Mouse (Mus musculus): Measurements from ENCODE around the gene Sema6b. TPM values are rescaled to one million over a fixed set of nuclear protein-coding genes. Genes with fewer than 3 reads are reported as not detected.

Sema6b gene
- total RNA-seq (2021), result 100 to 1,000 TPM; 119 to 123 TPM

DNA sequence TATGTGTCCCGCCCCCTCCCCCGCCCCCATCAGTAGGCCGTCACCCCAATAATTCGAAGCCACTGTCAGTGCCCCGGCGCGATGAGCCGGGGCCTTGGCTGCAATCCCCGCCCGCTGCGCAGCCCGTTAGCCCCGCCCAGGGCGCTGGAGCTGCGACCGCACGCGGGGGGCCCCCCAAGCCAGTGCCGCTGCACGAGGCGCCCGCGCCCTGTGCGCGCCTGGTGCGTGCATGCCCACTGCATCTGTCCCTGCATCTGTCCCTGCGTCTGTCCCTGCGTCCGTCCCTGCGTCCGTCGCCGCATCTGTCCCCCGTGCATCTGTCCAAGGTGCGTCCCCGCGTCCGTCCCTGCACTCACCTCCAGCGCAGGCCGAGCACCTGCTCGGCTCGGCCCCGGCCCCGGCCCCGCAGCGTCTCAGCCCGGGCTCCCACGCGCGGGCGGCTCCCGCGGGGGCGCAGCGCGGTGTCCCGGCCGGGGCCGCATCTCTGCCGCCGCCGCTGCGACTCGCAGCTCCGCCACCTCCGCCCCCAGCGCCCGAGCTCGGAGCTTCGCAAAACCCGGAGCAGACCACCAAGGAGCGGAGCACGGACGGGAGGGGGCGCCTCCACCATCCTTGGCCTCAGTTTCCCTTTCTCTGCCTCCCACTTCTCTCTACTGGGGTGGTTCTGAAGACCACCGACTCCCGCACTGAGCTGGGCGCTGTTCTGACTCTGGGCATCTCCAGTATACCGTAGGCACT lies at the start of gene Sema6b:
Gene Sema6b (minus strand): TSS at position 486 of the 738 bp plus-strand sequence.
- peak in 1 of 2 experiments; percentile 89 for DNase-seq (ENCODE audit: extremely low spot score in 1 of 2, low spot score in 2 of 2)
- intact Hi-C loops (cut with DNase I), result no loop called here

DNA sequence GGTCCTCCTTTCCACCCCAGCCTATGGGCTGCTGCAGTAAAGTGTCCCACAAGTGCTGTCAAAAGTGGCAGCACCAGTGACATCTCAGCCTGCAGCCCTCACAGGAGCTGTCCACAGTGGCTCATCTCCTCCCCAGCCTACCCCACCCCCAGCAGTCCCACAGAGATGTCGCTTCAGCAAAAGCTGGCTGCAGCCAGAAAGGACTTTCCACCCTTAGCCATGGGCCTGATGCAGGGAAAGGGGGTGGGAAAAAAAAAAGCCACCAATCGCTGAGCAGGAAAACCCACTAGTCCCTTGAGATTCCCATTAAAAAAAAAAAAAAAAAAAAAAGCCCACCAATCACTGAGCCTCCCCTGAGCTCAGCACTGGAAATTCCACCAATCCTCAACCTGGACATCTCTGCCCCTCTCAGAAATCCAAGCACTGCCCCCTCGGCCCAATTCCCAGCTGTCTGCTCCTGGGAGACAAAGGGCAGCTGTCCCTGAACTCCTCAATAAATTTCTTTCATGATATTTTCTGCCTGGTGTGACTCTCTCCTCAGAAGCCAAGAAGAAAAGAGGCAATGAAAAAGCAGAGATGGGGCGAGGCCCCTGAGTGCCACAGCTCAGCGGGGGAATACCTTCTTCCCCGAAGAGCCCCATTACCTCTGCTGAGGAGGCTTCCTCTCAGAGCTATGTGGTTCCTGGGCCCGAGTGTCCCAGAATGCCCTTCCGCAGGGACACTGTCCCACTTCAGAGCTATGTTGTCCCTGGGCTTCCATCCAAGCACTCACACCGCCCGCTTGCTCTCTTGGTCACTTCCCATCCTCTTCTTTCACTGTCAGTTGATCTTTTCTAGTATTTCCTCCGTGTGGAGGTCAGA lies 45.4 kb upstream of the Sema6b start:
- peak; percentile 54 to 75 for DNase-seq (ENCODE audit: extremely low spot score in 1 of 2, low spot score in 2 of 2)
- intact Hi-C loops (cut with DNase I), result no loop called here

DNA sequence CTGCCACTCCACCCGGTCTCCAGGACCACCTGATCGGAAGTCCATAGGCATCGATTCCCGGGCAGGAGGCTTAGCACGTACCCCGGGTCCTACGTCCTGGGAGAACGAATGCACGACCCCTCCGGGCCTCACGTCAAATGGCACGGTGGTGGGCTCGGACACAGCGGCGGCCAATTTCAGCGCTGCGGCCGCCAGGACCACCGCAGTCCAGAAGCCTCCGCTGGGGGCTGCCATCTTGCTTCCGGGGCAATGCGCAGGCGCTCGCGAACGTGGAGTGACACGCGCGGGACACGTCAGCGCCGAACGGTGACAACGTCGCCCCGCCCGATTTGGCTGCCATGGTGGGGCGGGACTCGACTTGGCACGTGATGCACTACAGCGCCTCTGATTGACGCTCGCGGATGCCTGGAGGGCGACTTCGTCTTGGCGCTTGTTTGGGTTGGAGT lies 43.5 kb upstream of the Sema6b start, which contains the start of gene Mydgf:
Gene Mydgf (minus strand): TSS at position 263 of the 446 bp plus-strand sequence.
- DNase-seq (ENCODE audit: extremely low spot score in 1 of 2, low spot score in 2 of 2), result peak; percentile 95 to 98
- intact Hi-C loops (cut with DNase I), result no loop called here

DNA sequence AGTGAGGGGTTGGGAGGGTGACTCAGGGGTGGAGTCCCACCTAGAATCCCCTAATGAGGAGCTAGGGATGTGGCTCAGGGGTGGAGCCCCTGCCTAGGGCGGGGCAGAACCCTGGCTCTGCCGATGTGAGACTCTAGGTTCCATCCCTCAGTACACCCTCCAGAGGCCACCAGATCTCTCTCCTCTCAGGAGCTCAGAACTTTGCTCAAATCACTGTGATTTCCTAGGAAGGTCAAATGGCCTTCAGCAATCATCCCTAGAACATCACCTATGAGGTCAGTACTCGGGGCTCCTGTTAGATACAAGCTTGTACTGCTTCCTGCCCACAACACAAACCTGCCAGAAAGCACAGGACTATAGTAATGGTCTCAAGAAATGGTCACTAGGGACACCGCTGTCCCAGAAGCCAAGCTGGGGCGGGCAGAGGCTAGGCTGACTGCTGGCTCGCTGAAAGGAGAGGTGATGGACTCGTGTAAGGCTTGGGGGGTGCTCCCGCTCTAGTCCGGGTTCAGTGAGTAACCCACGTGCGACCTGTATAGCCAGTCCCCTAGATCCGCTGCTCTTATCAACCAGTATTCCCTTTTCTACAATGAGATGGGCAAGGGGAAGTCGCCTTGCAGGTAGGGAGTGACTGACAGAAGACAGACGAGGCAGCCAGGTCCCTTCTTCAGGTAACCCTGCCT lies 43.0 kb upstream of the Sema6b start:
- DNase-seq (ENCODE audit: extremely low spot score in 1 of 2, low spot score in 2 of 2), result no peak
- intact Hi-C loops (cut with DNase I), result no loop called here

DNA sequence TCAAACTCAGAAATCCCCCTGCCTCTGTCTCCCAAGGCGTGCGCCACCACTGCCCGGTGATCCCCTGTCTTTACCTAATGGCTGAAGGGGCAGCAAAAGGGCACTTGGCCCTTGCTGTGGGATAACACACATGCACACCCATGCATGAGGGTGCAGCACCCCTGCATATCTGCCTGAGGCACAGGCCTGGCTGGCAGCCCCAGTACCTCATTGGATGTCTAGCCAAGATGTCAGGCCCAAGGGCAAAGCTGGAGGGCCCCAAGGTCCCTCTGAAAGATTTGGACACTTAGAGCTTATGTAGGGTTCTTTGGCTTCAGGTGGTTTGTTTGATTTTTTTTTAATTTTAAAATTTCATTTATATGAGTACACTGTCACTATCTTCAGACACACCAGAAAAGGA lies 35.3 kb upstream of the Sema6b start:
- DNase-seq (ENCODE audit: extremely low spot score in 1 of 2, low spot score in 2 of 2), result no peak
- intact Hi-C loops (cut with DNase I), result no loop called here

DNA sequence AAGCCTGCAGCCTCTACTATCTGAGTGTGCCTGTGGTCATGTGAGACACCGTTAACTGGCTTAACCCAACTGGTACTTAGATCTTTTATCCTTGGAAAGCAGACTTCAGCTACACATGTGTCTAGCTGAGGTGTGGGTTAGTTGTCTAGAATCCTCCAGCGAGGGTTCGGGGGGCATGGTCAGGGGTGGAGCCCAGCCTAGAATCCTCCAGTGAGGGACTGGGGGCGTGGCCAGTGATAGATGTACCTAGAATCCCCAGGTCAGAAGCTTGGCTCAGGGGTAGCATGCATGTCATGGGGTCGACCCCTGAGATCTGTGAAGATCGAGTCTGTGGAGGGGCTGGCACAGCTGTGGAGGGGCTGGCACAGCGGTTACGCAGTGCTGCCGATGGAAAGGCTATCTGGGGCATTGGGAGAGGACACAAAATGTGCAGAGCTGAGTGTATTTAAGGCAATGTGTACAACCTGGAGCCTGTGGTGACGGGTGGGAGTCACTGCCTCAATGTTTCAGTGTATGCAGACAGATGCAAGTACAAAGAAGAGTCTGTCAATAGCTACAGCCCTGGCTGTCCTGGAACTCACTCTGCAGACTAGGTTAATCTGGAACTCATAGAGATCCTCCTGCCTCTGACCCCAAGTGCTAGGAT lies 33.4 kb upstream of the Sema6b start:
- DNase-seq (ENCODE audit: extremely low spot score in 1 of 2, low spot score in 2 of 2), result no peak
- intact Hi-C loops (cut with DNase I), result no loop called here

DNA sequence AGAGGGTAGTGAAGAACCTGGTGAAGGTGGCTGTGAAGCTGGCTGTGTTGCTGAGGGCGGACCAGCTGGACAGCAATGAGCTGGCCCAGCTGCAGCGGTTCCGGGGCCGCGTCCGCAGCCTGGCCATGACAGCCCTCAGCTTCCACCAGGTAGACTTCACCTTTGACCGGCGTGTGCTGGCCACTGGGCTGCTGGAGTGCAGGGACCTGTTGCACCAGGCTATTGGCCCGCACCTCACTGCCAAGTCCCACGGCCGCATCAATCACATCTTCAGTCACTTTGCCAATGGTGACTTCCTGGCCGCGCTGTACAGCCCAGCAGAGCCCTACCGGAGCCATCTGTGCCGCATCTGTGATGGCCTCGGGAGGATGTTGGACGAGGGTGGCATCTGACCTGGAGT lies 31.7 kb upstream of the Sema6b start:
- intact Hi-C loops (cut with DNase I), result no loop called here
- no peak for DNase-seq (ENCODE audit: extremely low spot score in 1 of 2, low spot score in 2 of 2)

DNA sequence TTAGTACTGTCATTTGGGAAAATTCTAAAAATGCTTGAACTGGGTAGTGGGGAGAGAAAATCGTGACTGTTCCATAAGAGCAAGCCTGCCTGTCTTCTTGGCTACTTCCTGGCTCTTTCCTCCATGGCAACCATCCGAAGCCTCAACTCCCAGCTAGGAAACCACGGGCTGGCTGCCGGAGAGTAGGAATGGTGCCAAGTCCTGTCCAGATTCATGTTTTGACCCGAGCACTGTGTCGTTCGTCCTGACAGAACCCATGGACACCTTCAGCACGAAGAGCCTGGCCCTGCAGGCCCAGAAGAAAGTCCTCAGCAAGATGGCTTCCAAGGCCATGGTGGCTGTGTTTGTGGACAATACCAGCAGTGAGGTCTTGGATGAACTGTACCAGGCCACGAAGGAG lies 31.3 kb upstream of the Sema6b start:
- DNase-seq (ENCODE audit: extremely low spot score in 1 of 2, low spot score in 2 of 2), result no peak
- intact Hi-C loops (cut with DNase I), result no loop called here

DNA sequence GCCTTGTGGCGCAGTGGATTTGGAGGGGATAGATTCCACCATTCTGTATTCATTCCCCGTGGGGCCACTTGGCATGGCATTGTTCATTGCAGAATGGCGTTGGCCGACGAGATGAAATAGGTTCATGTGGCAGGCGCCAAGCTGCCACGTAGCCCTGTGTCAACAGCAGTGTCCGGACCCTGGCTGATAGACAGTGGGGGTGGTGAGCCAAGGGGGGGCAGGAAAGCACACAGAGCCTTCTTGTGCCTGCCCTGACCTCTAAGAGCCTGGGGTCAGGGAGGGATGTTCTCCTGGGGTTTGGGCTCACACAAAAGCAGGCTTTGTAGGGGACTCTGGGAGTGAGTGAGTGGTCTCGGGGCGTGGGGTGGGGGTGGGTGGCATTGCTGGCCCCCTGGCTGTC lies 30.5 kb upstream of the Sema6b start:
- intact Hi-C loops (cut with DNase I), result no loop called here
- no peak for DNase-seq (ENCODE audit: extremely low spot score in 1 of 2, low spot score in 2 of 2)

DNA sequence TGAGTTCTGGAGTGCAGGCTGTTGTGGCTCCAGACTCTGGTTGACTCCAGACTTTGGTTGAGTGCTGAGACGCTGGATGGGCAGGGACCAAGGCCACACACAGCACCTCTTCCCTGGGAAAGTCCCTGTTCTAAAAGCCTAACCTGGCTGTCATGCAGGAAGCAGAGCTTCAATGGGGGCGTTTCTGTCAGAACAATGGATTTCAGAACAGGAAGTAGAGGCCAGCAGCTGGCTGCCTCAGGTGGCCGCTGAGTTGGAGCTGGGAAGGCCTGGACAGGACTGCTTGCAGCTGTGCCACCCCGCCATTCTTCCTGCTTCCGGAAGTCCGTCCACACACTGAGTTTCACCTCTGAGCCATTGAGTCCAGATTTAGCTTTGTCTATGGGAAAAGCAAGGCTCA lies 29.7 kb upstream of the Sema6b start:
- DNase-seq (ENCODE audit: extremely low spot score in 1 of 2, low spot score in 2 of 2), result peak in 1 of 2 experiments; percentile 72
- intact Hi-C loops (cut with DNase I), result no loop called here

DNA sequence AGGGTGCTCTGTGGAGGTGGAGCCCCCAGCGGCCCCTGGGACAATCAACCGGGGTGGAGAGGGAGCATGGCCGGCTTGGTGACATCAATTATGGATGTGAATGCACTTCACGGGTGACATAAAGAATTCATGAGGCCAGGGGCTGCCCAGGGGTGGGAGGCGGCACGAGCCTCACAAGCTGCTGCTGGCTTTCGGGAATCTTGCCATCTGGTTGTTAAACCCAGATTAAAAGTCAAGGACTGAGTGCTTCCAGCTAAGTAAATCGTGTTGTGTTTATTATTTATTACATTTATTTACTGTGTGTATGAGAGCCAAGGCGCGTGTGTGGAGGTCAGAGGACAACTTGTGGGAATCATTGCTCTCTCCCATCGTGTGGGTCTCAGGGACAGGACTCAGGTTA lies 25.5 kb upstream of the Sema6b start:
- DNase-seq (ENCODE audit: extremely low spot score in 1 of 2, low spot score in 2 of 2), result no peak
- intact Hi-C loops (cut with DNase I), result no loop called here

DNA sequence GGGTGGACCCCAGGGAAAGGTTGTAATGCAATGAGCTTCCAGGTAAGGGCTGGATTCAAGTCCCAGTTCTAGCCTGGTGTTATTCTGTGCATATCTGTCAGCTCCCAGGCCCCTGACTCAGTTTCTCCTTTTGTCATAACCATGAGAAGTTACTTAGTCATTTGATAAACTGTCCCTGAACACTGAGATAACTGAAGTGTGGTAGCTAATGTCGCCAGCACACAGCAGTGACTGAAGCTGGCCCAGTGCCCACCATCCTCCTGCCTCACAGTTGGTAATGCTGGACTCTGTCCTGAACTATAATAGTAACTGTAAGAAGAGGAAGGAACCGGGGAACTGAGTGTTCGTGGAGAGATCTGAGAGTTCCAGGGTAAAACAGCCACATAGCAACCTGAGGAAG lies 24.4 kb upstream of the Sema6b start:
- DNase-seq (ENCODE audit: extremely low spot score in 1 of 2, low spot score in 2 of 2), result no peak

DNA sequence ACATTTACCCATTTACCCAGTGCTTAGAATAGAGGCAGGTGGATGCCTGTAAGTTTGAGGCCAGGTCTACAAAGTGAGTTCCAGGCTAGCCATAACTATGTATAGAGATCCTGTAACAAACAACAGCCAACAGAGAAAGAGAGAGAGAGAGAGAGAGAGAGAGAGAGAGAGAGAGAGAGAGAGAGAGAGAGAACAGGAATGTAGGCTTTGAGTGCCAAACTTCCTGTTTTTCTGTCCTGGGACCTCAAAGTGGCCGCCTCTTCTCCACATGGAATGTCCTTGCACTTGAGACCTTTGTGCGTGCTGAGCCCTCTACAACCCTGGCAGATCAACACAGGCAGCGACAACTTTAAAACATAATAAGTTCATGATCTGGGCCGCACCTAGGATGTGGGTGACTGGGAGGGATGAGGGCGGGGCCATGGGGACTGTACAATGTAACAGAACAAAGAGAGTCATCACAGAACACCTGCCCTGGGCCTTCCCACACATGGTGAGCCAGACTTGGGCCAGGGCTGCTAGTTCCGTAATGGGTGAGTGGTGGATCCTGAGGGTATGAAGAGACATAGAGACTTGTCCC lies 23.5 kb upstream of the Sema6b start:
- DNase-seq (ENCODE audit: extremely low spot score in 1 of 2, low spot score in 2 of 2), result no peak
- intact Hi-C loops (cut with DNase I), result no loop called here

More for the DNA sequence above, 24.4 kb upstream of the Sema6b start:
- intact Hi-C loops (cut with DNase I), result no loop called here

DNA sequence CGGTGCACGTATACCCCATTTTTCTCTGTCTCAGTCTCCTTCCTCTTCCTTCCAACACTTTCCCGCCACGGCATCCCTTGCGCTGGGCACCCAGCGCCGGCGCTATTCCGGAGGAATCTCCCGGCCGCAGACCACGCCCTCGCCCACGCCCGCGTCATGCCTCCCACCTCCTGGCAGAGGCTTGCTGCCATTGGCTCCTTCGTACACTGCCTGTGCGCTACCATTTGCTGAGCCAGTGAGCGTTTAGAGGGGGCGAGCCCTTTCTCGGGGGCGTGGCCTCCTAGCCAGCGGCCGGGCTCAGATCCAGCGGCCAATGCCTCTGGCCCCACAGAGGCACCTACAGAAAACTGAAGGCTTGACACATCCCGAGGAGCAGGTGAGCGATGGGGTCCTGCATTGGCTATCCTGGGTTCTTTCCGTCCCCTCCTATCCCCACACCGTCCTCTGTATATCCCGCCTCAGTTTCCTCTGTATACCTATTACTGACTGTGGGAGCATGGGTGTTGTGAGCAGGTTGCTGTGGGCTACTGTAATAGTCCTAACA lies 22.2 kb upstream of the Sema6b start, which contains the start of gene Tnfaip8l1:
Gene Tnfaip8l1 (plus strand): TSS at position 247 of the 544 bp plus-strand sequence.
- DNase-seq (ENCODE audit: extremely low spot score in 1 of 2, low spot score in 2 of 2), result peak; percentile 95 to 98
- intact Hi-C loops (cut with DNase I), result no loop called here

DNA sequence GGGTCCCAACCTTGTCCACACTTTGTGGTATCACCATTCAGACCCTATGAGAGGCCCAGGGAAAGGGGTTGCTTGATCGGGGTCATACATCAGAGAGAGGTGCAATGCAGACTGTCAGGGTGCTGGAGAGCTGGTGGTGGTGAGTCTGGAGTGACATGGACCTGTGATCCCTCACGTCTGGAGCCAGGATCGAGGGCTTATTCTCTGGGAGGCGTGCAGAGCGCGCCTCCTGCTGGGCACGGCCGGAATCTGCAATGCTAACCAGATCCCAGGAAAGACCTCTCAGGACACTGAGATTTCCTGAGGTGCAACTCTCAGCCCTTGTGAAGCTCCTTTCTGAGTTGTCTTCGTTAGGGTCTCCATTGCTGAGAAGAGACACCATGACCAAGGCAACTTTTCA lies 19.6 kb upstream of the Sema6b start:
- intact Hi-C loops (cut with DNase I), result no loop called here
- DNase-seq (ENCODE audit: extremely low spot score in 1 of 2, low spot score in 2 of 2), result no peak

DNA sequence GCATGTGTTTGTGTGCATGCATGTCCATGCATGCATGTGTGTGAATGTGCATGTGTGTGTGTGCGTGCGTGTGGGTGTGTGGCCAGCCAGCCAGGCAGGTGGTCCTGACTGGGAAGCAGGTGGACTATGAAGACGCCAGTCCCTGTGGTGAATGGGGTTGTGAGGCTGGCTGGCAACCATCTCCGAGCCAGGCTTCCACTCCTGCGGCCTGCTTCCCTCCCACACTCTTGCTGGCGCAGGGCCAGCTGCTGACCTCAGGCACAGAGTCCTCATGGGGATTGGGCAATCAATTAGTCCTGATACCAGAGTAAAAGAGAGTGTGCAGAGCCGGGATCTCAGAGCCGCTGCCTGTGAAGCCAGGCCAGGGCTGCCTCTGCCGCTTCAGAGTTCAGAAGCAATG lies 13.5 kb upstream of the Sema6b start:
- intact Hi-C loops (cut with DNase I), result no loop called here
- peak in 1 of 2 experiments; percentile 72 for DNase-seq (ENCODE audit: extremely low spot score in 1 of 2, low spot score in 2 of 2)

DNA sequence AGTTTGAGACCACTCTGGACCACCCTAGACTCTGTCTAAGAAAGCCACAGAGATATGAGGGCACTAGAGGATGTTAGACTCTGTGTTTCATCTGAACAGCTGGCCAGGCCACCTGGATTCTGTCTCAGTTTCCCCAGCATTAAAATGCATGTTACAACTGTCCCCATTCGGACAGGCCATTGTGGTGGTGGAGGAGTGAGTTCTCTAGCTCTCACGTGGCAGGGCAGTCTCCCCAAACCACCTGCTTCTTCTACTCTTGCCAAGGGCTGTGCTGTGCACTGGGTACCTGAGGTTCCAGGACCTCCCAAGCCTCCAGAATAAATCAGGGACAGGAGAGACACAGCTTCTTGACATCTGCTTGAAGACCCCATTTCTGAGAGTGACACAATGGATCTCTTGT lies 9.8 kb upstream of the Sema6b start:
- no peak for DNase-seq (ENCODE audit: extremely low spot score in 1 of 2, low spot score in 2 of 2)
- intact Hi-C loops (cut with DNase I), result no loop called here

All from left cerebral cortex, postnatal 10 days (tissue).